Mouse (Mus musculus): Measurements from ENCODE around the gene Gm13272. TPM values are rescaled to one million over a fixed set of nuclear protein-coding genes. Genes with fewer than 3 reads are reported as not detected.
"Not testable (repeated sequence)": the region's sequence is repeated elsewhere in the genome, so short reads cannot be mapped to it uniquely, and the experiment has no call there.

Gm13272 gene
- polyA plus RNA-seq, 1 experiment, result not detected

DNA sequence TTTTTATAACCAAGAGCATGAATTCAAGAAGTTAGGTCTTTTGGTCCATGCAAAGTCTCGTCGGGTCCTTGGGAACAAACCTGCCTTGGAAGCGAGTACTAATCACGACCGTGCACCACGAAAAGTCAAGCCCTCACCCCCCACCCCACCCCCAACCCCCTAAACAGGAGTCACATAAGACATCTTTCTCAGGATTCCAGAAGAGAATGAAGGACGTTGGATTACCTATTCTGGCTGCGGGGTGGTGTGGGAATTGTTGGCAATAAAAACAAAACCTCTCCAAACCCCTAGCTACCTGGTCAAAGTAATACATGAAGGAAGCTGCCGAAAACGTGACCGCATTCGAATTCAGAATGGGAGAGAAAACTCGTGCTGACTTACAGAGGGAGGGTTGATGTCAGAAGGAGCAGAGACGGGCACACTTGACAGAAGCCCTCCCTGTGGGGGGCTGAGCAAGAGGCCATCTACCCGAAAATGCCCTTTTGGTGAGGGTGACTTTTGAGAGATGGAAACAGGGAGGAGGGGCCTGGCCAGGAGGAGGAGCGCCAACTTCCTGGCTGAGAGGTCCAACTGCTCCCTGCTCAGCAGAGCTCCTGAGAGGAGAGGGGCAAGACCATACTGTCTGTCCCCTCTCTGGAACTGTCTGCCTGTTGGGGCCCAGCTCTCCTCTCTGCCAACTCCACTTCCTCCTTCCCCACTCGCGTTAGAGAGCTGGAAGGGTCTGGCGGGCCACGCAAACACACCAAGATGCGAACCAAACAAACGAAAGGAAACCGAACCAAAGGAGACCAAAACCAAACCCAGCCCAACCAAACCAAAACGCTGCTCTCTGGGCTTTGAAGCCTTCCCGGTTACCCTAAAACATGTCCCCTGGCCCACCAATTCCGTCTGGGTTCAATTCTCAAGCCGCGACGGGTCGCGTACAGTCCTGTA lies 22.8 kb upstream of the Gm13272 start:
- H3K4me1 ChIP-seq (replicated peaks; ENCODE audit: control insufficient read depth, insufficient read depth, low read length); H3K27me3 ChIP-seq (ENCODE audit: control insufficient read depth, insufficient read depth, low read length); H3K36me3 ChIP-seq (ENCODE audit: control insufficient read depth, insufficient read depth, low read length): not testable (repeated sequence)
- Histone ChIP-seq H3K4me3 (ENCODE audit: control insufficient read depth, insufficient read depth, low read length) (peak overlapping the region; percentile 58), H3K27ac (ENCODE audit: control insufficient read depth, insufficient read depth, low read length) (peak overlapping the region; percentile 69)
- DNase-seq, result peak; percentile 25
- TF ChIP-seq POLR2A (IDR thresholded peaks at IDR 0.05; ENCODE audit: control insufficient read depth, extremely low read depth, insufficient read depth, low read length, poor library complexity), result peak; percentile 14; the same call in 1 of the 2 replicates
- WGBS, result 7% methylated on average over 29 of the region's 31 CpGs

GRCm38 (mm10) chr4:88757628-88758031 lies 22.0 kb upstream of the Gm13272 start:
- 0% methylated on average over 21 of the region's 21 CpGs for WGBS
- not testable (repeated sequence) for H3K36me3 ChIP-seq (ENCODE audit: control insufficient read depth, insufficient read depth, low read length); H3K27me3 ChIP-seq (ENCODE audit: control insufficient read depth, insufficient read depth, low read length); H3K27ac ChIP-seq (ENCODE audit: control insufficient read depth, insufficient read depth, low read length); H3K4me1 ChIP-seq (replicated peaks; ENCODE audit: control insufficient read depth, insufficient read depth, low read length)
- TF ChIP-seq CTCF (IDR thresholded peaks at IDR 0.05; ENCODE audit: borderline replicate concordance, control insufficient read depth, extremely low read depth, insufficient read depth, low read length, poor library complexity), result peak; percentile 53
- peak overlapping the region; percentile 58 for H3K4me3 ChIP-seq (ENCODE audit: control insufficient read depth, insufficient read depth, low read length)
- peak; percentile 92 for DNase-seq

- not testable (repeated sequence) for H3K36me3 ChIP-seq (ENCODE audit: control insufficient read depth, insufficient read depth, low read length); H3K27ac ChIP-seq (ENCODE audit: control insufficient read depth, insufficient read depth, low read length); DNase-seq; H3K27me3 ChIP-seq (ENCODE audit: control insufficient read depth, insufficient read depth, low read length); H3K4me3 ChIP-seq (ENCODE audit: control insufficient read depth, insufficient read depth, low read length); H3K4me1 ChIP-seq (replicated peaks; ENCODE audit: control insufficient read depth, insufficient read depth, low read length)
- WGBS, result 96% methylated on average over 9 of the region's 9 CpGs
Observed at GRCm38 (mm10) chr4:88758751-88759150, 20.9 kb upstream of the Gm13272 start.

- H3K4me3 ChIP-seq (ENCODE audit: control insufficient read depth, insufficient read depth, low read length), result peak within 1 kb of the TSS; percentile 86
- WGBS, result 22% methylated on average over 10 of the region's 14 CpGs
Observed at GRCm38 (mm10) chr4:88759610-88760268, 19.9 kb upstream of the Gm13272 start, which contains the start of gene Gm13283. TSS of gene Gm13283 (plus strand) at chr4:88760119.

GRCm38 (mm10) chr4:88760431-88760830 lies 19.2 kb upstream of the Gm13272 start:
- H3K4me3 ChIP-seq (ENCODE audit: control insufficient read depth, insufficient read depth, low read length), result peak overlapping the region; percentile 86
- 0 out of 2 replicates have a peak, but pooled peaks have one; percentile 23 for TF ChIP-seq POLR2A (IDR thresholded peaks at IDR 0.05; ENCODE audit: control insufficient read depth, extremely low read depth, insufficient read depth, low read length, poor library complexity)
- not testable (repeated sequence) for H3K4me1 ChIP-seq (replicated peaks; ENCODE audit: control insufficient read depth, insufficient read depth, low read length); H3K36me3 ChIP-seq (ENCODE audit: control insufficient read depth, insufficient read depth, low read length); H3K27ac ChIP-seq (ENCODE audit: control insufficient read depth, insufficient read depth, low read length); H3K27me3 ChIP-seq (ENCODE audit: control insufficient read depth, insufficient read depth, low read length)
- peak; percentile 35 for DNase-seq
- 1% methylated on average over 26 of the region's 28 CpGs for WGBS

More at GRCm38 (mm10) chr4:88759610-88760268, 19.9 kb upstream of the Gm13272 start, which contains the start of gene Gm13283:
- H3K36me3 ChIP-seq (ENCODE audit: control insufficient read depth, insufficient read depth, low read length); H3K4me1 ChIP-seq (replicated peaks; ENCODE audit: control insufficient read depth, insufficient read depth, low read length); H3K27ac ChIP-seq (ENCODE audit: control insufficient read depth, insufficient read depth, low read length); H3K27me3 ChIP-seq (ENCODE audit: control insufficient read depth, insufficient read depth, low read length): not testable (repeated sequence)
- DNase-seq, result peak; percentile 52

DNA sequence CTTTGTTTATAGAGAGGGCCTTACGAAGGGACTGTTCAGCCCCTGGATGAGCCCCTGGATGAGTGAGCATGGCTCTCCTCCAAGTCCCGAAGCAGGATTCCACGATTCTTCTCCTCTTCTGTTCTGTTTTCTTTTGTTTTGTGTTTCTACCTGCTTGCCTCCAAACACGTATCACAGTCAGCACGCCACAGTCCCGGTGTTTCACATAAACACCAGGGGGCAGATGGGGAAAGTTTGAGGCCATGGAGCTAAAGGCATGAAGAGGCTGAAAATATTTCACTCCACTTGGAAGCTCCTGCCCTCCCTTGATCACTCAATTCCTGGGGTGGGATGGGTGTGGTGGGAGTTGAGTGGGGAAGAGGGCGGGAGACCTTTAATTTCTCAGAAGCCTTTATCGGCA lies 17.9 kb upstream of the Gm13272 start:
- WGBS, result 80% methylated on average over 6 of the region's 8 CpGs
- not testable (repeated sequence) for H3K27me3 ChIP-seq (ENCODE audit: control insufficient read depth, insufficient read depth, low read length); H3K4me1 ChIP-seq (replicated peaks; ENCODE audit: control insufficient read depth, insufficient read depth, low read length); H3K27ac ChIP-seq (ENCODE audit: control insufficient read depth, insufficient read depth, low read length); H3K36me3 ChIP-seq (ENCODE audit: control insufficient read depth, insufficient read depth, low read length); H3K4me3 ChIP-seq (ENCODE audit: control insufficient read depth, insufficient read depth, low read length)
- peak; percentile 95 for DNase-seq

- not testable (repeated sequence) for H3K4me1 ChIP-seq (replicated peaks; ENCODE audit: control insufficient read depth, insufficient read depth, low read length); H3K4me3 ChIP-seq (ENCODE audit: control insufficient read depth, insufficient read depth, low read length); H3K27me3 ChIP-seq (ENCODE audit: control insufficient read depth, insufficient read depth, low read length); H3K36me3 ChIP-seq (ENCODE audit: control insufficient read depth, insufficient read depth, low read length); H3K27ac ChIP-seq (ENCODE audit: control insufficient read depth, insufficient read depth, low read length)
- WGBS, result 63% methylated on average over 9 of the region's 9 CpGs
- DNase-seq, result peak; percentile 28
Observed at GRCm38 (mm10) chr4:88762341-88762740, 17.3 kb upstream of the Gm13272 start.

Data from thymus, adult 2 months (tissue).